Mouse (Mus musculus): ENCODE measurements around the gene CK137956.

Gene CK137956

GRCm38 (mm10) chr4:127970901-127971868 lies at the start of gene CK137956:
Gene CK137956 (minus strand): TSS chr4:127970951.
- no peak for DNase-seq

- no peak for DNase-seq
Observed at GRCm38 (mm10) chr4:128019465-128019864, 48.7 kb upstream of the CK137956 start.

- no peak for DNase-seq
Observed at GRCm38 (mm10) chr4:128004797-128005452, 34.2 kb upstream of the CK137956 start.

GRCm38 (mm10) chr4:128002638-128003101 lies 31.9 kb upstream of the CK137956 start:
- no peak for DNase-seq

GRCm38 (mm10) chr4:127999281-127999680 lies 28.5 kb upstream of the CK137956 start:
- DNase-seq, result peak; percentile 30 to 44

- no peak for DNase-seq
Observed at GRCm38 (mm10) chr4:127989347-127989995, 18.7 kb upstream of the CK137956 start.

GRCm38 (mm10) chr4:127988526-127989180 lies 17.9 kb upstream of the CK137956 start:
- no peak for DNase-seq

GRCm38 (mm10) chr4:127987784-127988455 lies 17.2 kb upstream of the CK137956 start, which contains the start of gene Csmd2:
Gene Csmd2 (plus strand): TSS chr4:127987857.
- no peak for DNase-seq

- no peak for DNase-seq
Observed at GRCm38 (mm10) chr4:127987270-127987669, 16.5 kb upstream of the CK137956 start.

- no peak for DNase-seq
Observed at GRCm38 (mm10) chr4:127986491-127987075, 15.8 kb upstream of the CK137956 start.

- no peak for DNase-seq
Observed at GRCm38 (mm10) chr4:127985874-127986273, 15.1 kb upstream of the CK137956 start.

- DNase-seq, result no peak
Observed at GRCm38 (mm10) chr4:127984426-127984825, 13.7 kb upstream of the CK137956 start.

- no peak for DNase-seq
Observed at GRCm38 (mm10) chr4:127981125-127981524, 10.4 kb upstream of the CK137956 start.

GRCm38 (mm10) chr4:127972976-127973375 lies 2.2 kb upstream of the CK137956 start:
- DNase-seq, result no peak

- peak in 1 of 2 experiments; percentile 11 for DNase-seq
Observed at GRCm38 (mm10) chr4:127970018-127970421, 731 bp downstream of the CK137956 start.

- no peak for DNase-seq
Observed at GRCm38 (mm10) chr4:127969101-127969500, 1.6 kb downstream of the CK137956 start.

GRCm38 (mm10) chr4:127953006-127953710 lies 17.6 kb downstream of the CK137956 start:
- DNase-seq, result no peak

- DNase-seq, result no peak
Observed at GRCm38 (mm10) chr4:127947696-127948095, 23.1 kb downstream of the CK137956 start.

- no peak for DNase-seq
Observed at GRCm38 (mm10) chr4:127937474-127937873, 33.3 kb downstream of the CK137956 start.

- DNase-seq, result peak in 1 of 2 experiments; percentile 18
Observed at GRCm38 (mm10) chr4:127935369-127935768, 35.4 kb downstream of the CK137956 start.

- no peak for DNase-seq
Observed at GRCm38 (mm10) chr4:127913551-127913950, 57.2 kb downstream of the CK137956 start.
